Mouse (Mus musculus): ENCODE data around the gene Plpp7.
A peak's percentile ranks its signal among the peaks of the same experiment; 100 is the strongest.

The Plpp7 gene

DNA sequence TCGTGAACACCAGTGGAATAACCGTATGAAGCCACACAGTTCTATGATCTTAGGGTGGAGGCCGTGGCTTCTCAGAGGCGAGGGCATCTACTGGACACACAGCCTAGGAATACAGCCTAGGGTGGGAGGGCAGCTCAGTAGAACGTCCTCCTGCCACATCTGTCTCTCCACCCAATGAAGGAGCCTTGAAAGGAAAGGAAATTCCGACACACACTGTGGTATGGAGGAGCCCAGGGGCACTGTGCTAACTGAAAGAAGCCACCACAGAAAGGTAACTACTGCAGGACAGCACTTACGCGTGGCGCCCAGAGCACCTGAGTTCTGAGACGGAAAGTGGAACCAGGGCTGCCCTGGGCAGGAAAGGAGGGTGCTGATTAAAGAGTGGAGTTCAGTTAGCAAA is 24.6 kb upstream of the Plpp7 start:
- DNase-seq: no peak

DNA sequence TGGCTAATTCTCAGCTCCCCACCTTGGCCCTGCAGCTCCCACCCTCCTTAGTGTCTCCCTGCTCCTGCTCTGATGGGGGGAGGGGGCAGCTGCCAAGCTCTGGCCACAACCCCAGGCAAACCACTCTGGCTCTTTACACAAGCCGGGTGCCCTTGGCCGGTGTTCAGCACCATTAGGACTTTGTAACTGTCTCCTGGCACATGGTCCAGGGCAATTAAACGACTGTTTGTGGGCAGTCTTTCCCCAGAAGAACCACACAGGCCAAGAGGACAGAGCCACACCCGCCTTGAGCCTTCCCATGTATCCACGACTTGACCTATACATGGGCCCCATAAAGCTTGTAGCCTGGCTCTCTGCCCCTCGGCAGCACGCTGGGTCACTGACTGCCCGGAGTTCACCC is 20.9 kb upstream of the Plpp7 start:
- peak; percentile 85 for DNase-seq

DNA sequence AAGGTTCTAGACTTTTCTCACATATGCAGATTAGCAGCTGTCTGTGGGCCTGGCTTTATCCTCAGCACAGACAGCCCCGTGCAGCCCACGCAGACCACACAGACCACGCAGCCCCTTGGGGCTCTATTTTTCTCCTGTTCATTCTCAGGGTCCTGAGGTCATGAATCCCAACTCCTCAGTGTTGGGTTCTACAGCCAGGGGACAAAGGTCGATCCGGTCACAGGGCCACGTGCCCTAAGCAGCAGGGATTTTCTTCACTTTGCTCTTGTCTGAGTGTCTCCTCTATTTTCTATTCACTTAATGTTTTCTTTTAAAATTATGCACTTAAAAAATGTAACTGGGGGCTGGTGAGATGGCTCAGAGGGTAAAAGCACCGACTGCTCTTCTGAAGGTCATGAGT is 20.0 kb upstream of the Plpp7 start:
- peak; percentile 33 for DNase-seq

DNA sequence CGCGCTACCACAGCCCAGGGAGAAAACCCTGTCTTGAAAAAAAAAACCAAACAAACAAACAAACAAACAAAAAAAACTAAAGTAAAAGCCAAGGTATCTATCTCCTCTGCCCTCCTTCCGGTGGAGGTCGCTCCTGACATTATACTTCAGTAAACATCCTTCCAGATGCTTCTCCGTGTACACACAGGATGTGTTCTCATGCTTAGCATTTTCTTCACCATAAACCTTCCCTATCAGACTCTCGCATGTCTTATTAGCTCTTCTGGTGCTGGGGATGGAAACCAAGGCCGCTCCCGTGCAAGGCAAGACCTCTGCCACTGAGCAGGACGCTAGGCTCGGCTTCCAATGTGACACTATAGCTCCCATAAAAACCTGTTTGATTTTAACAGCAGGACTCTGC is 17.6 kb upstream of the Plpp7 start:
- DNase-seq: no peak

DNA sequence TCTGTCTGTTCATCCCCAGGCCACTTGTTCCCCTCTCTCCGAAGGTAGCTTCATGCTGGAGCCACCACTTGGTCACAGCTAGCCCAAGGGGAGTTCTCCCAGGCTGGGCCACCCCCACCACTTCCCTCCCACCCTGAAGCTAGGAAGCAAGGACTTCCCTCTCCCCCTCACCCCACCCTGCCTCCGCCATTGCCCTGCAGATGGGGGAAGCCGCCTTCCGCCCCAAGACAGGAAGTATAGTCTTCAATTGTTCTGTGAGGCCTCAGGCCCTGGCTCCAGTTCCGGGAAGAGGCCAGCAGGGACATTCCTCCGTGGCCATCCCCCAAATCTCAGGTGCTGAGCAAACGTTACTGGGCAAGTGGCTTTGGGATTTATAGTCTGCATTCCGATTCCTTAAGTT is 16.8 kb upstream of the Plpp7 start:
- peak; percentile 55 for DNase-seq

DNA sequence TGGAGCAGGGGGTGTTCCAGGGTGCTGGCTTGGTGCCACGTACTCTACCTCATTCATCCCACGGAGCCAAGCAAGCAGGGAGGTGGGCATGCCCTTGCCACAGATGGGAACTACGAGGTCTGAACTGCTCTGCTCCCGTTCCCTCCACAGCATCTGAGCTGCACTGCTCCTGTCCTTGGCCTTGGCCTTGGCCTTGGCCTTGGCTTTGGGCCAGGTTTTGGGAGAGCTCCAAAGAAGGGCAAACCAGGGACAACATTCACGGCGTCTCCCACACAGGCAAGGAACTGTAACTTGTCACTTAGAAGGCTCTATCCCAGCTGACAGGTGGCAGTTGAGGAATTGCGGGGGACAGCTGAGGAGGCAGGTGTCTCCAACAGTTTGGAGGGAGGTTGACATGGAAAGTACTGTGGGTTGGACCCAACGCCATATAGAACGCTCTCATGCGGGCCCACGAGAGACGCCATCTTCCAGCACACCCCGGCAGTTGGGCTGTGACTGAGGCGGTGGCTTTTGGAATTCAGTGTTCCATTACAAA is 16.1 kb upstream of the Plpp7 start:
- no peak for DNase-seq

DNA sequence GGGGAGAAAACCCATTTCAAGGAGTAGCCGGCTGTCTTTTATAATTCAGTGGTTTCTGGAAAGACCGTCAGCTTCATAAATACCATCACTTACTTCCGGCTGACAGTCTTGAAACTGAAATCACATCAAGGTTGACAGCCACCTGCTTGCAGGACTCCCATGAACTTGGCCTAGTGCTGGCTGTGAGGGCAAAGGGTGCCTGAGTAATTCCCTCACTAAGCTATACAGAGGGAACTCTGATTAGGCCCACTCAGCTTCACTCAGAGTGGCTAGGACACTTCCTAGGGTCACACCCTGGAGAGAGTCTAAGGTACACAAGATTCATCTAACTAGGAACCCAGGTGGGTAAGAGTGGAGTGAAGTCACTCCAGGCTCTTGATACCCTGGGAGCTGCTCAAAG is 14.6 kb upstream of the Plpp7 start:
- DNase-seq: no peak

DNA sequence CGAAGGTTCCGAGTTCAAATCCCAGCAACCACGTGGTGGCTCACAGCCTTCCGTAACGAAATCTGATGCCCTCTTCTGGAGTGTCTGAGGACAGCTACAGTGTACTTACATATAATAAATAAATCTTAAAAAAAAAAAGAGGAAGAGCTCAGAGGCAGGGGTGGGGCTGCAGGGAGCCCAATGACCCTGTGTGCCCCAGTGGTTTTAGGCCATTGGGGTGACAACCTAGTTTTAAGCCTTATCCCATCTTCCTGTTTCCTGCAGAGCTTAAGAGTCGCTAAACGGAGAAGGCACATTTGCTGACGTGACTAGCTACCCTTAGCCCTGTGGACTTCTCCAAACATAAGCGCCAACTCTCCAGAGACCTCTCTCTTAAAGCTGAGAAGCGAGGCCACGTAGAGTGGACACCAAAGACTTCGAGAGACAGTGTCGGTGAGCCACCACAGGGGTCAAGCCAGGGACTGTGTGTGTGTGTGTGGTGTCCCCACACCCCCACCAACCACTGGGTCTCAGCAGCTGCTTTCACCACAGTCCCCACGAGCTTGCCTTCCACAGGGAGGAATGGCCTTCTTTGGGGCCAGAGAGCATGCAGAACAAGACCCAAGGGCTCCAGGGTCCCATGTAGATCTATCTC is 13.9 kb upstream of the Plpp7 start:
- no peak for DNase-seq

DNA sequence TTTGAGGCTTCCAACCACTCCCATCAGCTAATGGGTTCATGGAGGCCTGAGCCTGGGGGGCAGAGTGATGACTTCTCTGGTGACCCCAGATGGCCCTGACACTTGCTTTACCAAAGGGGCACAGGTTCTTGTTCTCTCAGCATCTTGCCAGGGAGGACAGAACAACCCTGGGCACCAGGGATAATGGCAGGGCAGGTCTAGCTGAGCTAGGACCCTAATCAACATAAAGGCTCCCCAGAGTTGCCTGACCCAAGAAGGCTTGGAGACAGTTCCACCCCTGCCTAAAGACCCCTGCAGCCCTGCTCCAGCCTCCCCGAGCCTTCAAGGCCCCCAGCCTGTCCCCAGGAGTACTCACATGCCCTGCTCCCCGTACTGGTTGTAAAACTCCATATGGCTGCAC is 13.1 kb upstream of the Plpp7 start:
- DNase-seq: no peak

DNA sequence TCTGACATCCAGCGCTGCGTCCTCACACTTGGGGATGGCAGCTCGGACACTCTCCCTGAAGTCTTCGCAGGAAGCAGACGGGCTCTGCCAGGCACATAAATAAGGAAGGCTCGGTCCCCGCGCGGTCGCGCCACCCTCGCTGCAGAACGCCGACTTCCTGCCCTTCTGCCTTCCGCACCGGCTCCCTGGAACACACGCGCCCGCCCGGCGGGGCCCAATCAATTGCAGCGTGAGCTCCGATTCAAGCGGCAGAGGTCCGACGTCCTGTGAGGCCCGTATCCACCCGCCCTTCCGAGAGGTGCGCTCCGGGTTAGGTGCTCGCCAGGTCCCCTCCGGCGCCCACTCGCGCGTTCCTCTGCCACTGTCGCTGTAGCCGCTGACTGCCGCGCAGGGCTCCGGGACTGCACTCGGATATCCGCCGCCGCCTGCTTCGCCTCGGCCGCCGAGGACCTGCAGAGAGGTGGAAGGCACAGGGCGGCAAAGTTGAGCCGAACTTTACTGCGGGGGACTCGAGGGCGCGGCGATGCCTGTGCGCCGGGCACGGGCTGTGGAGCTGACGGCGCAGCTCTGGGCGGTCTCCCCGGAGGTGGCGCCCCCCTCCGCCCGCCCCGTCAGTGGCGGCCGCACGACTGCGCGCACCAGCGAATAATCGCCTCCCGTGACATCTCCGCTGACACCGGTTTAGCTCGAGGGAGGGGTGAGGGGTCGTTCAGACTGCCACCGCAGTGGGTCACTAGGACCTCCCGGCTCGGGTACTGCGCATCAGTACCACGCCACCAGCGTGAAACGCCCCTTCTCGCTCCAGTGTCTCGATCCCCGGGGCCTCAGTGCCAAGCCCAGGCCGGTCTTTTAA is 11.9 kb upstream of the Plpp7 start:
- DNase-seq: peak; percentile 61

DNA sequence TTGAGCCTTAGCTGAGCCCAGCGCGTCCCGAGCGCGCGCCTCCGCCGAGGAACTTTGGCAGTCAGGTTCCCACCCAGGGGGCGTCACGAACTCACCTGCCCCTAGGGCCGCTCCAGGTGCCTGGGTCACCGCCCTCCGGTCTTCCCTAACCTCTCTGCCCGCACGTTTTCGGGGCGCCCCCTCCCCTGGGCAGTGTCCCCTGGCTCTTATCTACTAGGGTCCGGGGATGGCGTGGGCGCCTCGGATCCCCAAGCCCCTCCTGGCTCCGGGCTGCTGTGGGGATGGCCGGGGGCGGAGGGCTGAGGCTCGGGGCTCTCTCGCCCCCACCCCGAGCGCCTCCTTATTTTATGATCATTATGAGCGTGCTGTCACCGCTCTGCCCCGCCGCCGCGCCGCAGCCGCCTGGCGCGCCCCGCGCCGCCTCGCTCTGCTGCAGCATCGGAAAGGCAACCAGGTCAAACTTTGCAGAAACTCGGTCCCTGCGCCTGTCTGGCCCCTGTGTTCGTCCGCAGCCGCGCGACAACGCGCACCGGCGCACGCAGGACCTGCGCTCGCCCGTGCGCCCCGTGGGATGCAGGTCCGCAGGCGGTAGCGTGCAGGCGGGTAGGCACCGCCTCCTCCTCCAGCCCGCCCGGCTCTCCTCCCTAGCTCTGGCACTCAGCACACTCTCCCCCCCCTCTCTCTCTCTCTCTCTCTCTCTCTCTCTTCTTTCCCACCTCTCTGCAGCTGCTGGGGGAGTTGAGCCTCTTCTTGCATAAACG is 11.0 kb upstream of the Plpp7 start, which contains the start of gene Fam78a:
Fam78a (minus strand) TSS at position 747 of the 761 bp plus-strand sequence.
- peak; percentile 49 for DNase-seq

DNA sequence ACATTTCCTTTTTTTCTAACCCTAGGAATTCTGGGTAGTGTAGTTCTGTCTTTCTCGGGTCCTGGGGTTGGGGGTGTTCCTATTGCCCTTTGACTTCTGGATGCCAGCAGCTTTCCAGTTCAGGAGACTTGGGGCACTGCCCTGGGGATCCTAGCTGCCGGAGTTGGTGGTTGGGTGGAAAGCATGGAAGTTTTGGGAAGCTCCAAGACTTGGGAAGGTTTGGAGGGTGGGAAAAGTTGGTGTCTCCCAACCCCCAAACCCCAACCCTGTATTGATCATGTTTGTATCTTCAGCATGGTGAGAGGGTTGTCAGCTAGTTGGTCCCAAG is 10.5 kb upstream of the Plpp7 start:
- no peak for DNase-seq

DNA sequence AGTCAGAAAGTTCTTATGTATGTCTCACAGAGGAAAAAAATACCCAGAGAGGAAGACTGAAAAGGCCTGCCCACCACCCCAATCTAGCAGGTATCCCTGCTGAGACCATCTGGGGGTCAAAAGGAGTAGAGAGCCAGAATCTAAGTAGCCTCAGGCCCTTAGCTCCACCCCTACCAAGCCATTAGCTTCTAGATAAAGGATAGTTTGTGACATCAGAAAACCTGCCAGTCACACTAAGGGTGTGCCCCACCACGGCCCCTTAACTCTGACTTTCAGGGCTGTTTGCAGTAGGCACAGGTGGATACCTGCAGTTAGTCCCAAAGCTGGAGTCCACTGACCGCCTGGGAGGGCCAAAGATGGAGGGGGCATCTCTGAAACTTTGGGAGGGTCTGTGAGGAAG is 10.1 kb upstream of the Plpp7 start:
- no peak for DNase-seq

DNA sequence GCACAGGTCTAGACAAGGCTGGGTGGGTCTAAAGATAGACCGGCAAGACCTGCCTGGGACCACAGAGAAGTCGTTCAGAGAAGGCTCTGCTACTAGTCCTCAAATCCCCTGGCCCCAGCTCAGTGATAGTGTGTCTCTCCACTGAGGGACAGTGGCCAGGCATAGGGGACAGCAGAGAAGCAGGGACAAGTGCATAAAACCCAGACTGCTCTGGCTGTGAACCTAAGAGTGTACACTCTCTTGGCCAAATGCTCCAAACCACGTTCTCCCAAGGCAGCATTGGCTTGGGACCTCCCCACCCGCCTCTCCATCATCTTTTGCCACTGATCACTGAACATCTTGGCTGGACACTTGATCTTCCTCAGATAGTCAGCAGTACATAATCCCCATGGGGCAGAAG is 7.7 kb upstream of the Plpp7 start:
- DNase-seq: no peak

DNA sequence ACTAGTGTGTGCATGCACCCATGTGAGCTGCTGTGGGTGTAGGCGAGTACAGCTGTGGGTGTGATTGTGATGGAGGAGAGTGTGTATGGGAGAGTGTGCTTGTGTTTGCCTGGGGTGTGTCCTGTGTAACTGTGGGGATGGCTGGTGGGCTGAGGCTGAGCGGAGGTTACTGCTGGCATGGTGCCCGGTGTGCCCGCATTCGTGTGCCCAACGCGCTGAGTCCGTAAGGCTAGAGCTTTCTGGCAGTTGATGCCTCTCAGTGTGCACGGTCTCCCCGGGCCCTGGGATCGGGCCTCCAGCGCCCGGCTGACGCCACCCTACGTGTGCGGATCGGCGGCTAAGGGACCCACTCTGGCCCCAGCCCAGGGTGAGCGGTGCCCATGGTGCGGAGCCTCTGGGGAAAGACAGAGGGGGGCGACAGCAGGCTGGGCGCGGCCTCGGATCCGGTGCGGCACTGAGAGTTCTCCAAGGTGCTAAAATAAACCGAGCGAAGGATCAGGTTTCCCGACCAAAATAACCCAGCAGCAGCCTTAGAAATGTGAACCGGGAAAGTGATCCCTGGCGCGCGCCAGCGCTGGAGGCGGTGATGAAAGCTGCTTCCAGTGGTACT is 6.9 kb upstream of the Plpp7 start:
- DNase-seq: no peak

DNA sequence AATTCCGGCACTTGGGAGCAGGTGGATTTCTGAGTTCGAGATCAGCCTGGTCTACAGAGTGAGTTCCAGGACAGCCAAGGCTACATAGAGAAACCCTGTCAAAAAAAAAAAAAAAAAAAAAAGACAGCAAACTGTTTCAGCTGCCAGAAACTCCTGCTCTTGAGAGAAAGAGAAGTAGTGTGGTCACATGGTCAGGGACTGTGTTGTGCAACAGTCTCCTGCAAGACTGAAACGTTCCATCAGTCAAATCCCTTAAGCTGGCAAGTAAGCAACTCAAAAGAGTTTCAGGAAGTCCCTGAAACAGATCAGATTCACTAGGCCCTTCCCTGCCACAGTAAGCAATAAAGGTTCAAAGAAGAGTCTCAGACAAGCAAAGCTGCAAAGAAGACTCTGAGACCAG is 5.7 kb upstream of the Plpp7 start:
- no peak for DNase-seq

DNA sequence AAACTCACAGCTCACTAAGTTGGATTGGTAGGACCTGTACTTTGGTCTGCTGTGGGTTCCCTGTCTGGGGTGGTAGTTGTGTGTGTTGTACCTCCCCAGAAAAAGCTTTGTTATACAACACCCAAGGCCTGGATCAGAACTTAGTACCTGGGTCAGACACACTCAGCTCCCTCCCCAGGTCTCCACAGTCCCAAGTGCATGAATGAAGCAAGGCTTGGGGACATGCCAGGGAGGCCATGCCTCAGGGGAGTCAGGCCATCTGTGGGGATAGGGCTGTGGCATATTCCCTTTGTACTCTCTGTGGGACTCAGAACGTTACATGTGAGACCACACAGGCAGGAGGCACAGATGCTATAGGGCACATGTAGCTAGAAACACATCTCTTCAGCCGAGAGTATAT is 5.2 kb upstream of the Plpp7 start:
- DNase-seq: no peak

DNA sequence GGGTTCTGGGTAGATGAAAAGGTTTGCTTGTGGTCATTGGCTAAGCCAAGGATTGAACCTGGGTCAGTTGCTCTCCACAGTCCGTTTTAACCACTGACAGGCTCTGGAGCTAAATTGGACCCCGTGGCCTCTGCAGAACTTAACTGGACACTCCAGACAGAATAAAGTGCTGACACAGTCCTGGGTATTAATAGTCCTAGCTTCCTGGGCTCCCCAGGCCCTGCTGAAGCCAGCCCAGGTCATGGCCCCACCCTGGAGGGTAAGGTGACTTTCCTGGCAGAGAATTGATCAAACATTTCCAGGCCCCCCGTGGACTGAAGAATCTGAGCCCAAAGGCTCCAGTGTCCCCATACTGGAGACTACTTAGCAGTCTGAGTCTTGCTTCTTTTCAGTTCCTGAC is 3.4 kb upstream of the Plpp7 start:
- DNase-seq: no peak

DNA sequence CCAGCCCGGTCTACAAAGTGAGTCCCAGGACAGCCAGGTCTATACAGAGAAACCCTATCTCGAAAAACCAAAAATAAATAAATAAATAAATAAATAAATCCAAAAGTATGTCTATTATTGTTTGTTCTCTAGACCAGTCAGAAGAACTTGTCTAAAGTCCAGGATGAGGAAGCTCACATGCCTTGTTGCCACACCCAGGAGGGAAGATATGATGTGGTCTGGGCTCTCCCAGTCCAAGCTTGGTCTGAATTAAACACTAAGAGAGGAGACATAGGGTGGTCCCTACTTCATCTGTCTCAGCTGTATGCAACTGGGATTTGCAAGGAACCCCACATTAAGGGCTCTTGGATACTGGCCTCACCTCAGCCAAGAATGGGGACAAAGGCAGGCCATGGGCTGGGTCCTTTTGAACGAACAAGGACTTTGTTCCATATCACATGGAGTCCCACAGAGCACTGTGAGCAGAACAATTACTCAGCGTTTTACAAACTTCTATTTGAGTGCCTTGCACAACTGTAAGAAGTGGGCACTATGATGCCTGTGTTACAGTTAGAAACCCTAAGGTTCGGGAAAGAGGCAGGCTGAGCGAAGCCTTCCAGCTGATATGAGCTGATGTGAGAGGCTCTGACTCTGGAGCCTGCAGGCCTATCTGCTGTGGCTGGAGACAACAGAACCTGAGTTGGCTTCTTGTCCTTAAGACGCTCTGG is 1.2 kb upstream of the Plpp7 start:
- DNase-seq: no peak

DNA sequence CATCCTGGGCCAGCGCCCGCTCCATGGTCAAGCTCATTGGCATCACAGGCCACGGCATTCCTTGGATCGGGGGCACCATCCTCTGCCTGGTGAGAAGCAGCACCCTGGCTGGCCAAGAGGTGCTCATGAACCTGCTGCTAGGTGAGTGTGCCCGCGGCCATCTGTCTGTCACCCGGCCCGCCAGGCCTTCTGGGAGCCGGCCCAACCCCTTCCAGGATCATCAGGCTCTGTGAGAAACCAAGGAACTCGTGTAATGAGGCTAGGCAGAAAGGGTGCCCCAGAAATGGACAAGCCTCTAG is 743 bp downstream of the Plpp7 start:
- no peak for DNase-seq

DNA sequence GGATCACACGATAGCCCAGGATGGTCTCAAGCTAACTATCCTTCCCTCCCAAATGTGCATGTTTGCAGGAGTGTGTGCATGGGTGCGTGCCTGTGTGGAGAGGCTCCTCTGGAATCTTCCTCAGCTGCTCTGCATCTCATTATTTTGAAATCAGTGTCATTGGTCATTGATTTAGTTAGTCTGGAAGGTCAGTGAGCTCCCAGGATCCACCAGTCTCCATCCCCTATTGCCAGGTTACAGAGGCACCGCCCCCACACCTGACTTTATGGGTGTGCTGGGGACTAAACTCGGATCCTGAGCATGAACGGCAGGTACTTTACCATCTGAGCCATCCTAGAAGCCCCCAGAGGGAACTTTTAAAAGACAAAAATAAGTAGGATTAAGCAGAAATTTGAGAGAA is 7.6 kb downstream of the Plpp7 start:
- DNase-seq: no peak

DNA sequence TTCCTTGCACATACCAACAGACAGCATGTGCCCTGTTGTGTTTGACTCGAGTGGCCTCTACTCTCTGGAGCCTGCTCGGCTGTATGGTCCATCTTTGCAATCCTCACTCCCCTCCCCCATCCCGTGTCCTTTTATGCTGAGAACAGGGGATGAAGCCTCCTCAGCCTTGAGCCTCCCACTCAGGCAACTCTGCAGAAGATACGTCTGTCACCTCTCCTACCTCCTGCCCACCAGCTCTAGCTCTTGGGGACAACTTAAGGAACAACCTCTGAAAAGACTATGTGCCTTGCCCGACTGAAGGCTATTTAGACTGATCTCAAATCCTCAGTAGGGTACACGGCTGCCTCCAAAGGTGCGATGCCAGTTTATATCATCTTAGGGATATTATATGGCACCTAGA is 8.2 kb downstream of the Plpp7 start:
- no peak for DNase-seq

DNA sequence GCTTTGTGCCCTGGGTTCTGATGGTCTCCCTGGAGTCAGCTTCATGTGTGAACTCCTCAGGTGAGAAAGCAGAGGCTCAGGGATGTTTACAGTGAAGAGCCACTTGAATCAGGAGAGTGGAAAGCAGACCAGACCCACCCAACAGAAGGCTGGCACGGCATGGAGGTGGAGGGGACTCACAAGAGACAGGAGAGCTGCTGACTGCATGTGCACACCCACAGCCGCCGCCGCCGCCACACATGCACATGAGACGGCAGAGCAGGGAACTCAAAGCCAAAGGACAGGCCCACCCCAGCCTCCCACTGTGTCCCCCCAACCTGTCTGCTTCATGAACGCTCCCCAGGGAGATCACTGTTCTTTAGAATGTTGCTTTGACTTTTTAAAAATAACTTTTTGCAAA is 8.8 kb downstream of the Plpp7 start:
- DNase-seq: no peak

Data from kidney, postnatal 14 days (tissue).